Mouse (Mus musculus): Measurements from ENCODE around the gene Ptgr2. TPM values are rescaled to one million over a fixed set of nuclear protein-coding genes. Genes with fewer than 3 reads are reported as not detected.
"Not testable (repeated sequence)": the region's sequence is repeated elsewhere in the genome, so short reads cannot be mapped to it uniquely, and the experiment has no call there.

Gene Ptgr2
- polyA plus RNA-seq (2016; fragmentation: Nextera tagmentation; extraction: Ambion mirVana) = 17.7 and 18.2 TPM in 2 replicates

DNA sequence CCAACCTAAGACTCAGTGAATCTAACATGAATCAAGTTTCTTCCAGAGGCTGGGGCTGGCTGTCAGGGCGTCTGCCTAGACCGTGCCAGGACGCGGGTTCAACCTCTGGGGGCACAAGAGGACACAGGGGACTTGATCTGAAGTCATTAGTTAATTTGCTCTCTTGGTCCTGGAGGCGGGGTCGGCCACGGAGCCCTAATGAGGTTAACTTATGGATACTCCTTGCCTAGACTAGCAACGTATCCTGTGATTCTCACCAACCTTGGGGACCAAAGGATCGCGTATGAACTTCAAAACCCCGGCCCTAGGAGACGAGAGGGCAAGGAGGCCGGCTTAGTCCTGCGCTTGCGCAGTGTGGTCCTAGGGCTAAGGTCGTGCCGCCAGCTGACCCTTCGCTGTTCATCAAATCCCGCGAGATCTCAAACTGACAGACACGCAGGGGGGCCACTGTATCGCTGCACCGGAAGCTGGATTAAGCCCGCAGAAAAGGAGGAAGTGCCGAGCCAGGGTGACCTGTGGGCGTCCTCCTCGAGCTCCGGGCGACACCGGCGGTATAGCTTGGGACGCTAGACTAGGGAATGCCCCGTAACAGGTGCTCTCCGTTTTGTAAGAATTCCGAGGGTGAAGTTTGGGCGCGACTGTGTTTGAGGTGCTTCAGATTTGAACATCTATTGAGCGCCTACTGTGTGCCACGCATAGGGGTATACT, at the start of gene Ptgr2:
Ptgr2 (plus strand) TSS at position 348 of the 708 bp plus-strand sequence.
- DNase-seq (ENCODE audit: extremely low spot score, low spot score) = peak; percentile 95
- Histone ChIP-seq H3K4me1 (peaks cover 20% of the 10 kb centered on the region), H3K36me3 (replicated peaks) (no peaks in the 10 kb centered on the region), H3K9me3 (peaks cover 3% of the 10 kb centered on the region; the same call in 1 of the 2 replicates), H3K4me3 (peak within 1 kb of the TSS; percentile 62), H3K27ac (peak within 1 kb of the TSS; percentile 85), H3K27me3 (ENCODE audit: poor library complexity, severe bottlenecking) (no peaks in the 10 kb centered on the region)
- under 1% methylated on average over 39 of the region's 39 CpGs for WGBS

DNA sequence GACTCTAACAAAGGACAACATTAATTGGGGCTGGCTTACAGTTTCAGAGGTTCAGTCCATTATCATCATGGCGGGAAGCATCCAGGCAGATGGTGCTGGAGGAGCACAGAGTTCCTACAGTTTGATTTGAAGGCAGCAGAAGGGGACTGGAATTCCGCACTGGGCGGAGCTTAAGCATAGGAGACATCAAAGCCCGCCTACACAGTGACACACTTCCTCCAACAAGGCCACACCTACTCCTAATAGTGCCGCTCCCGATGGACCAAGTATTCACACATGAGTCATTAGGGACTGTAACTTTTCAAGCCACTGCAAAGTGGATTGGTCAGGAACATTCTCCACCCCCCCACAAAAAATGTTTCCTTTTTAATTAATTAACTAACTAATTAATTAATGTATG, 49.5 kb upstream of the Ptgr2 start:
- H3K36me3 ChIP-seq (replicated peaks) = no peaks in the 10 kb centered on the region
- no peaks in the 10 kb centered on the region for H3K4me1 ChIP-seq
- H3K27ac ChIP-seq = no peak overlapping the region
- no peaks in the 10 kb centered on the region for H3K9me3 ChIP-seq
- peaks cover 5% of the 10 kb centered on the region; the same call in 1 of the 2 replicates for H3K27me3 ChIP-seq (ENCODE audit: poor library complexity, severe bottlenecking)
- H3K4me3 ChIP-seq = no peak overlapping the region
- DNase-seq (ENCODE audit: extremely low spot score, low spot score) = no peak
- WGBS = 94% methylated on average over 6 of the region's 6 CpGs

- H3K27me3 ChIP-seq (ENCODE audit: poor library complexity, severe bottlenecking) = peaks cover 5% of the 10 kb centered on the region; the same call in 1 of the 2 replicates
- H3K36me3 ChIP-seq (replicated peaks) = no peaks in the 10 kb centered on the region
- DNase-seq (ENCODE audit: extremely low spot score, low spot score) = no peak
- H3K9me3 ChIP-seq = no peaks in the 10 kb centered on the region
- no peaks in the 10 kb centered on the region for H3K4me1 ChIP-seq
- H3K27ac ChIP-seq = no peak overlapping the region
- no peak overlapping the region for H3K4me3 ChIP-seq
- WGBS = 87% methylated on average over 10 of the region's 10 CpGs
Observed at GRCm38 (mm10) chr12:84235981-84236752, 48.9 kb upstream of the Ptgr2 start.

GRCm38 (mm10) chr12:84237036-84237435, 48.0 kb upstream of the Ptgr2 start:
- not testable (repeated sequence) for H3K27me3 ChIP-seq (ENCODE audit: poor library complexity, severe bottlenecking); H3K27ac ChIP-seq; H3K4me3 ChIP-seq; H3K36me3 ChIP-seq (replicated peaks); DNase-seq (ENCODE audit: extremely low spot score, low spot score); H3K9me3 ChIP-seq; H3K4me1 ChIP-seq
- 88% methylated on average over 5 of the region's 5 CpGs for WGBS

GRCm38 (mm10) chr12:84243076-84243770, 41.8 kb upstream of the Ptgr2 start:
- peaks cover 5% of the 10 kb centered on the region; the same call in 1 of the 2 replicates for H3K27me3 ChIP-seq (ENCODE audit: poor library complexity, severe bottlenecking)
- no peak for DNase-seq (ENCODE audit: extremely low spot score, low spot score)
- no peaks in the 10 kb centered on the region for H3K9me3 ChIP-seq
- no peak overlapping the region for H3K27ac ChIP-seq
- 0 out of 2 replicates have a peak, but pooled peaks cover 3% of the 10 kb centered on the region for H3K4me1 ChIP-seq
- H3K36me3 ChIP-seq (replicated peaks) = no peaks in the 10 kb centered on the region
- H3K4me3 ChIP-seq = no peak overlapping the region
- whole genome bisulfite sequencing = 83% methylated on average over 7 of the region's 7 CpGs

- Histone ChIP-seq H3K4me1 (0 out of 2 replicates have a peak, but pooled peaks cover 3% of the 10 kb centered on the region), H3K4me3 (no peak overlapping the region), H3K36me3 (replicated peaks) (no peaks in the 10 kb centered on the region), H3K27ac (no peak overlapping the region), H3K27me3 (ENCODE audit: poor library complexity, severe bottlenecking) (no peaks in the 10 kb centered on the region), H3K9me3 (no peaks in the 10 kb centered on the region)
- 67% methylated on average over 5 of the region's 5 CpGs for WGBS
- no peak for DNase-seq (ENCODE audit: extremely low spot score, low spot score)
Observed at GRCm38 (mm10) chr12:84245683-84246082, 39.3 kb upstream of the Ptgr2 start.

DNA sequence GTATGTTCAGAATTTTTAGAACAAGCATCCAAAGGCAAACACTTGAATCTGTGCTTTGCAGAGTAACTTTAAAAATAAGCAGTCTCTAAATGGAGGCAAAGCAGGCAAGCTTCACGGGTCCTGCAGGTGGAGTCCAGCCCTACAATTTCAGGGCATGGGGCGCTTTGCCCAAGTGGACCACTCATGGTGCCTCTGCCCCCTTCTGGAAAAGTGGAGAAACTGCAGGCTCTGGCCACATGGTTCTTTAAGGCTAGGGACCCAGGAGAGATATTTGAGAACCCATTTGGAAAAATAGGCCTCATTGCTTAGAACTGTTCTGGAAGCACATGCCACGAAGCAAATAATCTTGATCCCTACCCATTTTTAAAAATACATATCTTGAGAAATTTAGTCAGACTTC, 35.8 kb upstream of the Ptgr2 start:
- Histone ChIP-seq H3K4me3 (no peak overlapping the region), H3K9me3 (peaks cover 7% of the 10 kb centered on the region), H3K4me1 (0 out of 2 replicates have a peak, but pooled peaks cover 3% of the 10 kb centered on the region), H3K27me3 (ENCODE audit: poor library complexity, severe bottlenecking) (no peaks in the 10 kb centered on the region), H3K36me3 (replicated peaks) (no peaks in the 10 kb centered on the region), H3K27ac (no peak overlapping the region)
- DNase-seq (ENCODE audit: extremely low spot score, low spot score) = peak; percentile 64
- WGBS = 10% methylated on average over 3 of the region's 3 CpGs

DNA sequence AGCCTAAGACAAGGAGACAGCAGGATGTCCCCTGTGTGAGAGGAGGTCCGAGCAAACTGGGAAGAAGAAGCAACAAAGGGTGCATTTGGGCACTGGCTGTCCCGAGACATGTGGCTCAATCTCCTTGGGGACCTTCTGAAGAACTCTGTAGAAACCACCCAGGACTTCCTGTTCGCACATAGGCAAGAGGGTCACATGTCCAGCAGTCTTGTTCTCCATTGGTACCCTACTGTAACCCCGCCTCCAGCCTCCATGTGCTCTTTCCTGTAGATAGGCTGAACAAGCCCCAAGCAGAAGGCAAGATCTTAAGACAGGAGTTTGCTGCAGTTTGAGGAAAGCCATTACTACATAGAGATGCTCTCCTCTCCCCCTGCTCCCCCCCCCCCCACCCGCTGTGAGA, 32.2 kb upstream of the Ptgr2 start:
- Histone ChIP-seq H3K27ac (no peak overlapping the region), H3K27me3 (ENCODE audit: poor library complexity, severe bottlenecking) (no peaks in the 10 kb centered on the region), H3K4me3 (no peak overlapping the region), H3K4me1 (no peaks in the 10 kb centered on the region), H3K36me3 (replicated peaks) (no peaks in the 10 kb centered on the region), H3K9me3 (peaks cover 7% of the 10 kb centered on the region)
- no peak for DNase-seq (ENCODE audit: extremely low spot score, low spot score)
- WGBS = 87% methylated on average over 5 of the region's 5 CpGs

GRCm38 (mm10) chr12:84254886-84255285, 30.1 kb upstream of the Ptgr2 start:
- Histone ChIP-seq H3K27me3 (ENCODE audit: poor library complexity, severe bottlenecking) (no peaks in the 10 kb centered on the region), H3K4me3 (no peak overlapping the region), H3K4me1 (no peaks in the 10 kb centered on the region), H3K27ac (no peak overlapping the region), H3K9me3 (peaks cover 7% of the 10 kb centered on the region), H3K36me3 (replicated peaks) (no peaks in the 10 kb centered on the region)
- WGBS = 82% methylated on average over 5 of the region's 5 CpGs
- no peak for DNase-seq (ENCODE audit: extremely low spot score, low spot score)

GRCm38 (mm10) chr12:84260363-84260762, 24.7 kb upstream of the Ptgr2 start:
- no peak overlapping the region for H3K27ac ChIP-seq
- H3K36me3 ChIP-seq (replicated peaks) = no peaks in the 10 kb centered on the region
- no peaks in the 10 kb centered on the region for H3K9me3 ChIP-seq
- H3K27me3 ChIP-seq (ENCODE audit: poor library complexity, severe bottlenecking) = no peaks in the 10 kb centered on the region
- DNase-seq (ENCODE audit: extremely low spot score, low spot score) = no peak
- no peak overlapping the region for H3K4me3 ChIP-seq
- peaks cover 9% of the 10 kb centered on the region for H3K4me1 ChIP-seq
- 59% methylated on average over 7 of the region's 7 CpGs for WGBS

- no peak for DNase-seq (ENCODE audit: extremely low spot score, low spot score)
- WGBS = 72% methylated on average over 2 of the region's 2 CpGs
- Histone ChIP-seq H3K4me1 (no peaks in the 10 kb centered on the region), H3K27ac (no peak overlapping the region), H3K9me3 (no peaks in the 10 kb centered on the region), H3K27me3 (ENCODE audit: poor library complexity, severe bottlenecking) (no peaks in the 10 kb centered on the region), H3K36me3 (replicated peaks) (no peaks in the 10 kb centered on the region), H3K4me3 (no peak overlapping the region)
Observed at GRCm38 (mm10) chr12:84267264-84267663, 17.8 kb upstream of the Ptgr2 start.

- no peak for DNase-seq (ENCODE audit: extremely low spot score, low spot score)
- WGBS = 81% methylated on average over 5 of the region's 5 CpGs
- Histone ChIP-seq H3K4me3 (no peak overlapping the region), H3K4me1 (peaks cover 7% of the 10 kb centered on the region; the same call in 1 of the 2 replicates), H3K27ac (no peak overlapping the region), H3K27me3 (ENCODE audit: poor library complexity, severe bottlenecking) (no peaks in the 10 kb centered on the region), H3K9me3 (peaks cover 3% of the 10 kb centered on the region; the same call in 1 of the 2 replicates), H3K36me3 (replicated peaks) (no peaks in the 10 kb centered on the region)
Observed at GRCm38 (mm10) chr12:84273366-84273765, 11.7 kb upstream of the Ptgr2 start.

All from forebrain, embryonic 10.5 days (tissue).